Mouse (Mus musculus): Measurements from ENCODE around the gene AU018091.
"Not testable (repeated sequence)": the region's sequence is repeated elsewhere in the genome, so short reads cannot be mapped to it uniquely, and the experiment has no call there.

AU018091 gene

GRCm38 (mm10) chr7:3168925-3169324 is at the start of gene AU018091:
AU018091 (minus strand) TSS chr7:3169203.
- no peak for DNase-seq (ENCODE audit: low spot score)

DNA sequence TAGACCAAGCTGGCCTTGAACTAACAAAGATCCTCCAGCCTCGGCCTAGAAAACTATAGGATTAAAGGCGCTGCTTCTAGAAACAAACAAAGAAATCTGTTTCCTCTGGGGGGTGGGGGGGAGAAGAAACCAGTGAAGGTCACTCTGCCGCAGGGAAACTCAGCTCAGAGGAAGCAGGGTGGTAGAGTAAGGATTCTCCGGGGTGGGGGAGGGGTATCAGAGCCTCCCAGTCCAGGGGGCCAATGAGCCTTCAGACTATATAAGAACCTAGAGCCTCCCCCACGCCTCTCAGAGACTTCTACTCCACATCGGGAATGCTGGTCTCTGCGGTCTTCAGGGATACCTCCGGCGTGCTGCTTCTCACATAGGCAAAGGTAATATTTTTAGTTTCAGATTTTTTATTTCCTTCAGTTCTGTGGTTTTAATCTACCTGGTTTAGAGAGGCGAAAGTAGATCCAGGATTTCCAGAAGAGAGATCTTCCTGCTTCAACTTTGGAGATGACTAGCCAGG is 48.6 kb upstream of the AU018091 start:
- no peak for DNase-seq (ENCODE audit: low spot score)

DNA sequence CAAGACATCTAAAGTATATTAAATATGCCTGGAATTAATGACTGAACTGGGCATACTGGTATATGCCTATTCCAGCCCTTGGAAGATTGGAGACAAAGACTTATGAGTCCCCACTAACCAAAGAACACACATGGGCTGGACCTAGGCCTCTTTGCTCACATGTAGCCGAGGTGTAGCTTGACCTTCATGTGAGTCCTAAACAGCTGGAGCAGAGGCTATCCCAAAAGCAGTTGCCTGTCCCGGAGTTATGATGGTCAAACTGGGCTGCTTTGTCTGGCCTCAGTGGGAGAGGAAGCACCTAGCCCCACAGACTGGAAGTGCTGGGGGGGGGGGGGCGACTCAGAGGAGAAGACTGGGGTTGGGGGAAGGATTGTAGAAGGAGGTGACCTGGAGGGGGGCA is 47.3 kb upstream of the AU018091 start:
- DNase-seq (ENCODE audit: low spot score): no peak

- no peak for DNase-seq (ENCODE audit: low spot score)
These were observed 44.6 kb upstream of the AU018091 start for GRCm38 (mm10) chr7:3213557-3213956.

GRCm38 (mm10) chr7:3213156-3213555 is 44.2 kb upstream of the AU018091 start:
- no peak for DNase-seq (ENCODE audit: low spot score)

DNA sequence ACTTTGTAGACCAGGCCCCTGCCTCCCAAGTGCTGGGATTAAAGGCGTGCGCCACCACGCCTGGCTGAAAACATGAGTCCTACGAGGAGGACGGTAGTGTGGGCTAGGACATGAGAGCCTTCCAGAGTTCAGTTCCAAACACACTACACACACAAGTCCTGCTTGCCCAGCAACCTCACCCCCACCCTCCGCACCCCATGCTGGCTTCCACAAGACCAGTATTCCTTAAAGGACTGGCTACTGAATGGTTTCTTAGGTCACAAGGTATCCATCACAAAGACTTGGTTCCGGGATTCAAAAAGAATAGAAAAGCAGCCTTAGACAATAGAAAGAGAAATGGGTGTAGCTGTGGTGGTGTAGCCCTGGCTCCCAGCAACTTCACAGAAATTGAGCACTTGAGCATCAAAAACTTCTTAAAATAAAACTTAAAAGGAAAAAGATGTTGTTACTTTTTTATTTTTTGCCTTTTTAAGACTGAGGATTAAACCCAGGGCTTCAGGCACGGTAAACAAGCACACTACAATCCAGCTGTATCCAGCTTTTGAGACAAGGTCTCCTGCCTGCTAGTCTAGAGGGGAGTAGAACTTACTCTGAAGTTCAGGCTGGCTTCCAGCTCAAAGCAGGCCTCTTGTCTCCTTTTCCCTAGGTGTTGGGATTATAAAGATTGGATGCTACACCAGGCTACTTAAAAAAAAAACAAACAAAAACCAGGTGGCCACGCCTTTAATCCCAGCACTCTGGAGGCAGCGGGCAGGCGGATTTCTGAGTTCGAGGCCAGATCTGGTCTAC is 43.2 kb upstream of the AU018091 start:
- no peak for DNase-seq (ENCODE audit: low spot score)

DNA sequence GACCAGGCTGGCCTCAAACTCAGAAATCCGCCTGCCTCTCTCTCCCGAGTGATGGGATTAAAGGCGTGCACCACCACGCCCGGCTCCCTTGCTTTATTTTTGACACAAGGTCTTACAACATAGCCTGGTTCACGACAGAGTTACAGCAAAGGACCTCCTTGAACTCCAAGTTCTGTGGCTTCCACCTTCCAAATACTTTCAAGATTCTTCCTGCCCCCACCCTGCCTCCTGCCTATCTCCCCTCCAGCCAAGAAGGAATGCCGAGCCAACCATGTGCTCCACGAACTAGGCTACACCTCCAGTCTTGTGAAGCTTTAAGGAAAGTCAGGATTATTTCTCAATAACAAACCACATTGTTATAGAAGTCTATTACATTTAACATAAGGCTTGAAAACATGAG is 42.5 kb upstream of the AU018091 start:
- DNase-seq (ENCODE audit: low spot score): no peak

DNA sequence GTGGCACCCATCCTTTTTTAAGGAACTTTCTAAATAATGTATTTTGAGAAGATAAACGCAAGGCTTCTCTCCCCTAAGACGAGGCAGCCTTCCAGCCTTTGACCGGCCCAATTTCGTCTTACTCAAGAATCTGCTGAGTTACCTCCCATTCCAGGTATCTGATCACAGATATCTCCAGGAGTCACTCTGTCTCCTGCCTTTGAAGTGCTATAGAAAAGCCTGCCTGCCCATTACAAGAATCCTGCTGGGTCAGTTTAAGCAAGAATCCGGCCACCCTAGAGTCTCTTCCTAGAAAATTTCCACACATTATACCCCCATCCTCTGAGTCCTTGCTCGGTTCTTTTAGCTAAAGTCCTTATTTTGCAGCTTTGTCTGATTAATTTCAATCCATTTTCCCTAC is 41.6 kb upstream of the AU018091 start:
- DNase-seq (ENCODE audit: low spot score): no peak

- no peak for DNase-seq (ENCODE audit: low spot score)
These were observed 37.5 kb upstream of the AU018091 start for GRCm38 (mm10) chr7:3206520-3206919.

- DNase-seq (ENCODE audit: low spot score): no peak
These were observed 35.6 kb upstream of the AU018091 start for GRCm38 (mm10) chr7:3204628-3205027.

- no peak for DNase-seq (ENCODE audit: low spot score)
These were observed 34.9 kb upstream of the AU018091 start for GRCm38 (mm10) chr7:3203890-3204289.

GRCm38 (mm10) chr7:3201134-3201705 is 32.2 kb upstream of the AU018091 start:
- DNase-seq (ENCODE audit: low spot score): no peak

GRCm38 (mm10) chr7:3198884-3199283 is 29.9 kb upstream of the AU018091 start:
- no peak for DNase-seq (ENCODE audit: low spot score)

- no peak for DNase-seq (ENCODE audit: low spot score)
These were observed 26.8 kb upstream of the AU018091 start for GRCm38 (mm10) chr7:3195850-3196249.

- no peak for DNase-seq (ENCODE audit: low spot score)
These were observed 25.5 kb upstream of the AU018091 start for GRCm38 (mm10) chr7:3194531-3194930.

- peak; percentile 45 for DNase-seq (ENCODE audit: low spot score)
These were observed 24.9 kb upstream of the AU018091 start for GRCm38 (mm10) chr7:3193905-3194304.

DNA sequence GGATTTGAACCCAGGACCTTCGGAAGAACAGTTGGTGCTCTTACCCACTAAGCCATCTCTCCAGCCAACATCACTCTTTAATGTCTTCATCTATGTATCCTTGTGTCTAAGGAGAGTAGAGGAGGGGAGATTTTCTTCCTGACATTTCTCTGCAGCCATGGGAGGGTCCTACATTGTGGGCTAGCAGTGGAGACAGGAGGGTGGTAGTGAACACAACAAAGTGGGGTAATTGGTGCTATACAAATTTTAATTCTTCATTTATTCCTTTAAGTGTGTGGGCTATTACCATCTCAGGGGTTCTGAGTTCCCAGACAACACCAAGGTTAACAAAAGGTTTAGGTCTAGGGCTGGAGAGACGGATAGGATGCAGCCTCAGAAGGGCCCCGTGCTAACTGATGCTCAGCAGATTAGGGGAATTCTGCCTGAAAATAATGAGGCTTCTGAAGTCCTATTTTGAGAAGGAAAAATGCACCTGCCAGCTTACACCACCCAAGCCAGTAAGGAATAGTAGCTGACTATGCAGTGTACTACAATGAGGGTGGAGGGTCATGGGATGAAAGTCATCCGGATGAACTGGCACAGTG is 24.1 kb upstream of the AU018091 start:
- no peak for DNase-seq (ENCODE audit: low spot score)

- no peak for DNase-seq (ENCODE audit: low spot score)
These were observed 23.0 kb upstream of the AU018091 start for GRCm38 (mm10) chr7:3191971-3192498.

- not testable (repeated sequence) for DNase-seq (ENCODE audit: low spot score)
These were observed 17.7 kb upstream of the AU018091 start for GRCm38 (mm10) chr7:3186726-3187125.

DNA sequence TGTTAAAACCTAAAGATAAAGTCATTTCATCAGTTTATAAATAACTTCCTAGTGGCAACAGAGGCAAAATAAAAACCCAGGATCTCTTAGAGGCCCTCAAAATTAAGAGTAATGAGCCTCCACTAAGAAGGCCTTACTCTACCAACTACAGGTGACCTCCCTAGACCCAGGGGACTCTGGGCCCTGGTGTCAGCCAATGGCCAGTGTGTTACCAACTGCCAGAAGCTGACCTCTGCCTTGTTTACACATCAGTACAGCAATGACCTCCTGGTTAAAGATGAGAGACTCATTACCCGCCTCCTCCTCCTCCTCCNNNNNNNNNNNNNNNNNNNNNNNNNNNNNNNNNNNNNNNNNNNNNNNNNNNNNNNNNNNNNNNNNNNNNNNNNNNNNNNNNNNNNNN is 17.1 kb upstream of the AU018091 start:
- DNase-seq (ENCODE audit: low spot score): no peak

DNA sequence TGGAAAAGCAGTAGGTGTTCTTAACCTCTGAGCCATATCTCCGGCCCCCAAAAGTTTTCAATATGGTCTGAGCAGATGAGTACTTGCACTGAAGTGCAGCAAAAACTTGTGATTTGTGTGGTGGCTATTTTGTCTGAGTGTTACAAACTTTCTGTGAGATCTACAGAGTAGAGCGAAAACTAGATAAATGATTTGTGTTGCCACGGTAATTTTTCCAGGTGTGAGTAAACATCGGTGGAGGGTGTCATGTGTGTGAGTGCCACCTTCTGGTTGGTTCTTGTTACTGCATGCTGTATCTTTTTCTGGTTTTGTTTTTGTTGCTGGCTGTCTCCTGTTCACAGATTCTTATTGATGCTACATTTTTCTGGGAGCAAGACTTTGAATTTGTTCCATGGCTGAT is 15.4 kb upstream of the AU018091 start:
- no peak for DNase-seq (ENCODE audit: low spot score)

GRCm38 (mm10) chr7:3180958-3181357 is 12.0 kb upstream of the AU018091 start:
- not testable (repeated sequence) for DNase-seq (ENCODE audit: low spot score)

DNA sequence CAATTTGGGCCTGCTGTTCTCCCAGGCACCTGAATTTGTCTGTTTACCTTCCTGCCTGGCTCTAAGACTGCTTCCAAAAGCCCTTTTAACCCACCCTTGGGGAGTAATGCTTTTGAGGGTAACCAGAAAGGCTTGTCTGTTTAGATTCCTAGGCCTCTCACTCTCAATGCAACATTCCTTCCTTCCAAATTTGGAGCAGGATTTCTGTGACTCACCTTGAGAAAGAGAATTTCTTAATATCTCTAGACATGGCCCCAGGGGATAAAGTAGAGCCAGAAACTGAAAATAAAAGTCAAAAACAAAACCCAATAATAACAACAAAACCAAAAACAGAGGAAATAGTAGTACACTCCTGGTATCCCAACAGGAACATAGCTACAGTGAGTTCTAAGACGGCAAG is 707 bp downstream of the AU018091 start:
- no peak for DNase-seq (ENCODE audit: low spot score)
